Mouse (Mus musculus) C2C12 (cell line): ENCODE measurements around the gene Slc25a12. TPM values are rescaled to one million over a fixed set of nuclear protein-coding genes. Genes with fewer than 3 reads are reported as not detected.

Experiments used
- H3K27me3 ChIP-seq: one replicate; pipeline ENCODE4 v1.6.1; 2011; ENCODE audit not compliant: control insufficient read depth, insufficient read depth, insufficient read length
- H3K36me3 ChIP-seq: one replicate; pipeline ENCODE4 v1.6.1; 2011; ENCODE audit not compliant: control insufficient read depth, insufficient read depth
- H3K4me3 ChIP-seq: one replicate; pipeline ENCODE4 v1.5.1; 2011; ENCODE audit warnings: mild to moderate bottlenecking, control low read depth; ENCODE audit not compliant: poor library complexity, insufficient read depth, severe bottlenecking
- H3K79me2 ChIP-seq: one replicate; pipeline ENCODE4 v1.6.1; 2011; ENCODE audit not compliant: control insufficient read depth, insufficient read depth
- H3K79me3 ChIP-seq: one replicate; pipeline ENCODE4 v1.6.1; 2011; ENCODE audit warnings: low read depth, control low read depth
- H3ac ChIP-seq: one replicate; pipeline ENCODE3; 2011; ENCODE audit warnings: low read depth; ENCODE audit not compliant: control insufficient read depth, insufficient read length
- CEBPB ChIP-seq: IDR thresholded peaks from one replicate; pipeline ENCODE4 v1.6.1; 2011; ENCODE audit warnings: low read depth, mild to moderate bottlenecking, control low read depth, moderate library complexity
- CTCF ChIP-seq: IDR thresholded peaks from one replicate; pipeline ENCODE4 v1.5.1; 2011; ENCODE audit not compliant: control insufficient read depth, insufficient read depth, insufficient read length
- FOSL1 ChIP-seq: IDR thresholded peaks from one replicate; pipeline ENCODE4 v1.8.0; 2011; ENCODE audit warnings: mild to moderate bottlenecking, low read length; ENCODE audit not compliant: poor library complexity, insufficient read depth, severe bottlenecking
- MAX ChIP-seq: IDR thresholded peaks from one replicate; pipeline ENCODE4 v1.6.1; 2011; ENCODE audit warnings: mild to moderate bottlenecking, control low read depth
- MYOD1 ChIP-seq: IDR thresholded peaks from one replicate; pipeline ENCODE4 v1.6.1; 2011; ENCODE audit warnings: low read depth; ENCODE audit not compliant: control insufficient read depth, insufficient read length
- MYOG ChIP-seq: IDR thresholded peaks from one replicate; pipeline ENCODE4 v1.6.1; 2011; ENCODE audit not compliant: control insufficient read depth, insufficient read length; ENCODE audit errors: extremely low read depth
- USF1 ChIP-seq: IDR thresholded peaks from one replicate; pipeline ENCODE4 v1.6.1; 2011; ENCODE audit warnings: low read depth, mild to moderate bottlenecking, control low read depth, moderate library complexity
- polyA plus RNA-seq: library from polyadenylated mRNA; unstranded; fragments of >200 nt; fragmentation: generic; extraction: Trizol; gene quantifications from one replicate; pipeline ENCODE4 v1.2.1, GENCODE M21; 2012; ENCODE audit warnings: missing spikeins

Gene Slc25a12
- polyA plus RNA-seq, 1 experiment = 32.8 TPM

DNA sequence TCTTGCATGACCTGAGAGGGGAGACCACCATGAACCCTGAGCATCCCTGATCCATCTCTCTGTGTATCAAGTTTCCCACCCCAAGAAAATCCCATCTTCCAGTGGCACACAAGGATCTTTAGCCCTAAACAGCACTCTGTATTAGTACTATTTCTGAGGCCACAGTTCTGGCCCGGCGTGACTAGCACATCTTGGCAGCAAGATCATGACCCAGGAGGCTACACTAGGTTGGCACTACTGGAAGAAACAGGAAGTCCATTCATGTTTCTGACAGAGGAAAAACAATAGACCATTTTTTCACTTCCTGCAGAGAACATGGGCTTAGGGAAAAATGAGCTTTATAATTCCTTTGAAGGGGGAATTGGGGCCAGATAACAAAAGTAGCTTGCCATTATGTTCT, 39.8 kb downstream of the Slc25a12 start:
- Histone ChIP-seq H3K36me3 (peaks cover 12% of the 10 kb centered on the region), H3K4me3 (no peak overlapping the region), H3K79me2 (no peaks in the 10 kb centered on the region), H3ac (no peak overlapping the region), H3K27me3 (no peaks in the 10 kb centered on the region), H3K79me3 (no peaks in the 10 kb centered on the region)
- no peak for TF ChIP-seq FOSL1
- TF ChIP-seq CEBPB = no peak
- TF ChIP-seq CTCF = no peak
- TF ChIP-seq MAX = no peak
- TF ChIP-seq MYOD1 = no peak
- no peak for TF ChIP-seq MYOG
- TF ChIP-seq USF1 = no peak

DNA sequence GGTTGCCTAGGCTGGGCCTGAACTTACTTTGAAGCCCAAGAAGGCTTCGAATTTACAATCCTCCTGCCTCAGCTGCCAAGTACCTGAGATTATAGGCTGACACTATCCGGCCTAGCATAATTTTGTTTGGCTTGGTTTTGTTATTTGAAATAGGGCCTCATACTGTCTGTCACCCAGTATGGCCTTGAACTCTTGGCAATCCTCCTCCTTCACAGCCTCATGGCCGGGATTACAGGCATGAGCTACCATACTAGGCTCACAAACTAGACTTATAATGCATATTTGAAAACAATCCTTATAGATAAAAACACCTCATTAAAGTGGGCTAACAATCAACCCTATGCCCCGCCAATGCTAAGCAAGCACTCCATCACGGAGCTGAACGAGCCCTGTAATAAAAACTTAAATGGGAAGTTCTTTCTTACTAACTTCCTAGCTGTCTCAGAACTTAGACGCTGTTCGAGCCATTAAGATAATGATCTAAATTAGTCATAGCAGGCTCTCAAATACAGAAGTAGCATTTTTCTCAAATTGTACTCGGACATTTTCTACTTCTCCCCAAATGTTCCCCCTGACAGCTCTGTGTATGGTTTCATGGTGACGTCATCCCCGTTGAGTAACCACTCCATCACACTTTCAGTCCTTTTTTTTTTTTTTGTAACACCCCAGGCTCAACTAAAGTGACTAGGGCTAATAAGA, 40.6 kb downstream of the Slc25a12 start:
- H3ac ChIP-seq = no peak overlapping the region
- H3K79me2 ChIP-seq = no peaks in the 10 kb centered on the region
- H3K4me3 ChIP-seq = no peak overlapping the region
- TF ChIP-seq MYOD1 = no peak
- TF ChIP-seq CTCF = no peak
- no peak for TF ChIP-seq CEBPB
- TF ChIP-seq MYOG = no peak
- no peak for TF ChIP-seq FOSL1
- TF ChIP-seq MAX = no peak
- TF ChIP-seq USF1 = no peak
- H3K79me3 ChIP-seq = no peaks in the 10 kb centered on the region
- no peaks in the 10 kb centered on the region for H3K27me3 ChIP-seq
- H3K36me3 ChIP-seq = peaks cover 9% of the 10 kb centered on the region

DNA sequence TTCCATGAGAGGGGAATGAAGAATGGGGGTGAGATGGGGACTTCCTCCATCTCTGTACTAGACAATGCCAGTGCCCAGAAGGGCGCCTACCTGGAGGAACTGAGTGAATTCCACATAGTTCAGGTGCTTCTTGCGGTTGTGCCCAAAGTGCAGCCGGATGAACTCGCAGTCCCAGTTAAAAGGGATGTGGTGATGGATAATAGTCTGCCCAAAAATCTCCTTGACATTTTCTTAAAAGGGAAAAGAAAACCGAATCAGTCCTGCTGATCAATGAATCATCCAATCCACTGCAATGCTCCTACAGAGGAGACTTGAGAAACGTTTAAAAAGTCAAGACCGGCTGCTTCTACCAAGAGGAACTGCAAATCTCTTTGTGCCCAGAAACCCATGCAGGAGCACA, 43.7 kb downstream of the Slc25a12 start:
- H3K27me3 ChIP-seq = no peaks in the 10 kb centered on the region
- H3K4me3 ChIP-seq = no peak overlapping the region

DNA sequence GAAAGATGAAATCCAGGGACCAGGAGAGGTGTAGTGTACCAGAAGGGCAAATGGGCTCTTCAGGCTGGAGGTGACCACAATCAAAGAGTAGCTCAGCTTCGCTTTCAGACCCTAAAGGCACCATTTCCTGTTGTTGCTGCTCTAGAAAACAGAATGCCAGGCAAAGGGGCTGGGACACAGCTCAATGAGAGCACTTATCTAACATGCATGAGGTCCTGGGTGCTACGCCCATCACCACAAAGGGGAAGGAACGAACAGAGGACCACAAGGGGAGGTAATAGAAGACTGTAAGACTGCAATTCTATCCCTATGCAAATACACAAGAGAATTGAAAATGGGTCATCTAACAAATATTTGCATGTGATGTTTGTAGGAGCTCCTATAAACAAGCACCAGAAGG, 46.1 kb downstream of the Slc25a12 start:
- H3K27me3 ChIP-seq = no peaks in the 10 kb centered on the region
- TF ChIP-seq MYOG (no peak), MYOD1 (no peak), CEBPB (no peak)

More for the DNA sequence above, 43.7 kb downstream of the Slc25a12 start:
- no peak for TF ChIP-seq FOSL1
- TF ChIP-seq MYOG = no peak
- TF ChIP-seq CTCF = no peak
- no peak for TF ChIP-seq USF1
- TF ChIP-seq MYOD1 = no peak
- no peak for TF ChIP-seq MAX
- TF ChIP-seq CEBPB = no peak
- Histone ChIP-seq H3ac (no peak overlapping the region), H3K79me3 (no peaks in the 10 kb centered on the region), H3K79me2 (no peaks in the 10 kb centered on the region), H3K36me3 (peaks cover 9% of the 10 kb centered on the region)

DNA sequence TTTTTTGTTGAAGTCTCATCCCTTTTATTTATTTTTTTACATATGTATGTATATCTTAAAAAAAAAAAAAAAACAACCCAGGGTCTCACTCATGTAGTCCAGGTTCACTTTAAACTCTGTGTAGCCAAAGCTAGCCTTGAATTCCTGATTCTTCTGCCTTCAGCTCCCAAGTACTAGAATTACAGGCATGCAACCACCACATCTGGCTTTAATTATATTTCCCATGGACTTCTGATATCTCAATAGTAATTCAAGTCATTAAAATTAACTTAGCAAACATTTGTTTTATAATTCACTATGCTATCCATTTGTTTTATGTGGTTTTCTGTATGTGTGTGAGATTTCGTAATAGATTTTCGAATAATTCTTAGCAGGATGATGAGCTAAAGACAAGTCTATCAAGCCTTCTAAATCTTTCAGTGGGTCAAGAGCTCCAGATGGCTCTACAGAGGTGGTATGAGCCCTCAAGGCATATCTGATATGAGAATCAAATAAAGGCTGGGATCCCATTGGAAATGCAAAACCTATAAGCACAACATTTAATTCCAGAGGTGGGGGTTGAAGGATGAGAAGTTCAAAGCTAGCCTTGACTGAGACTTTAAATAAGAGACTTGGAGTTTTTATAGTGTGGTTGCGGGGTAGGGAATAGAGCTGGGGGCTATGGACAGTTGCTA, 51.3 kb downstream of the Slc25a12 start:
- H3K79me2 ChIP-seq = no peaks in the 10 kb centered on the region
- no peak overlapping the region for H3ac ChIP-seq
- no peaks in the 10 kb centered on the region for H3K27me3 ChIP-seq
- H3K79me3 ChIP-seq = no peaks in the 10 kb centered on the region
- TF ChIP-seq FOSL1 = no peak
- TF ChIP-seq CEBPB = no peak
- no peak for TF ChIP-seq MYOD1
- TF ChIP-seq MAX = no peak
- TF ChIP-seq MYOG = no peak
- no peak for TF ChIP-seq CTCF
- no peak for TF ChIP-seq USF1
- H3K36me3 ChIP-seq = peaks cover 36% of the 10 kb centered on the region
- H3K4me3 ChIP-seq = no peak overlapping the region

More for the DNA sequence above, 46.1 kb downstream of the Slc25a12 start:
- H3K36me3 ChIP-seq = peaks cover 22% of the 10 kb centered on the region
- no peaks in the 10 kb centered on the region for H3K79me2 ChIP-seq
- H3ac ChIP-seq = no peak overlapping the region
- no peak overlapping the region for H3K4me3 ChIP-seq
- H3K79me3 ChIP-seq = no peaks in the 10 kb centered on the region

DNA sequence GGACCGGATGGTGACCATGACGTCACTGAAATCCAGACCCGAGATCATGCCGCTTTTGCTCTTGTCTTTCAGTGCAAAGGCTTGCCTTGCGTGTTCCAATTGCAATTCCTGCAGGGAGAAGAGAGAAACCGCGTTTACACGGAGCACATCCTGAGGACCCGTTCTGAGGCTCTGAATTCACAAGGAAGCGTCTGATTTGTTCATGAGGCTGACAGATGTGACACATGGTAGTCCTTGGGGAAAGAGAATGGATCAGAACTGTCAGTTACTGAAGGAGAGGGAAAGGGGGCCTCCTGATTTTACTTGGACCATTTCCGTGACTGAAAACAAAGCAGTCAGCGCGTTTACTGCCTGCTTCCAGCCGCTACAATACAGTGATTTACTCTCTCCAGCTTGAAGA, 52.5 kb downstream of the Slc25a12 start:
- H3K79me2 ChIP-seq = no peaks in the 10 kb centered on the region
- H3K36me3 ChIP-seq = peaks cover 36% of the 10 kb centered on the region
- no peaks in the 10 kb centered on the region for H3K27me3 ChIP-seq
- no peaks in the 10 kb centered on the region for H3K79me3 ChIP-seq
- H3ac ChIP-seq = no peak overlapping the region
- H3K4me3 ChIP-seq = no peak overlapping the region
- TF ChIP-seq USF1 = no peak
- TF ChIP-seq FOSL1 = no peak
- TF ChIP-seq MYOD1 = no peak
